Mouse (Mus musculus) intestine, postnatal 0 days (tissue): ENCODE data around the gene Colq. TPM values are rescaled to one million over a fixed set of nuclear protein-coding genes. Genes with fewer than 3 reads are reported as not detected.

Experiments used
- ATAC-seq: fragments of 200-750 bp; cut with Nextera tagmentation; 2 replicates; pipeline ENCODE4 v1.8.0; 2017; ENCODE audit warnings: mild to moderate bottlenecking, moderate TSS enrichment, moderate library complexity
- H3K27ac ChIP-seq: fragments of 300-500 bp; sonication (generic); 2 replicates; pipeline ENCODE4 v1.5.1; 2014; ENCODE audit warnings: mild to moderate bottlenecking, low read depth, low read length, moderate library complexity
- H3K27me3 ChIP-seq: fragments of 300-500 bp; sonication (generic); replicated peaks from 2 replicates; pipeline ENCODE4 v1.6.1; 2014; ENCODE audit warnings: low read length, mixed read lengths; ENCODE audit not compliant: control insufficient read depth, insufficient read depth
- H3K36me3 ChIP-seq: fragments of 300-500 bp; sonication (generic); 2 replicates; pipeline ENCODE4 v1.6.1; 2014; ENCODE audit warnings: mild to moderate bottlenecking, moderate library complexity; ENCODE audit not compliant: control insufficient read depth, insufficient read depth
- H3K4me1 ChIP-seq: fragments of 300-500 bp; sonication (generic); replicated peaks from 2 replicates; pipeline ENCODE4 v1.6.1; 2014; ENCODE audit warnings: antibody characterized with exemption, low read length, mixed read lengths; ENCODE audit not compliant: control insufficient read depth, insufficient read depth
- H3K4me2 ChIP-seq: fragments of 300-500 bp; sonication (generic); replicated peaks from 2 replicates; pipeline ENCODE4 v1.6.1; 2014; ENCODE audit warnings: low read depth, mild to moderate bottlenecking, moderate library complexity
- H3K4me3 ChIP-seq: fragments of 300-500 bp; sonication (generic); 2 replicates; pipeline ENCODE4 v1.5.1; 2014; ENCODE audit warnings: low read depth, low read length
- H3K9ac ChIP-seq: fragments of 300-500 bp; sonication (generic); 2 replicates; pipeline ENCODE4 v1.6.1; 2014; ENCODE audit warnings: mild to moderate bottlenecking, low read depth, low read length
- H3K9me3 ChIP-seq: fragments of 300-500 bp; sonication (generic); 2 replicates; pipeline ENCODE4 v1.6.1; 2016; ENCODE audit warnings: mixed run types; ENCODE audit not compliant: control insufficient read depth
- CTCF ChIP-seq: sonication (generic); IDR thresholded peaks from 2 replicates; pipeline ENCODE4 v1.5.1; 2016; ENCODE audit warnings: low read depth, mild to moderate bottlenecking, control low read depth, antibody characterized with exemption, moderate library complexity
- WGBS: fragments of 180-500 bp; shearing (Covaris S2); extraction: QIAGEN DNeasy Blood & Tissue Kit; methylation state at CpG from one replicate; pipeline ENCODE4 v1.1.7; 2014; 5-methylcytosine and 5-hydroxymethylcytosine counted together
- polyA plus RNA-seq: library from polyadenylated mRNA; unstranded; fragments of >200 nt; fragmentation: Nextera tagmentation; extraction: Ambion mirVana; gene quantifications from 2 replicates; pipeline ENCODE4 v1.2.1, GENCODE M21; 2015

Gene Colq
- polyA plus RNA-seq, 1 experiment from 2014 or later = 0.66 TPM

GRCm38 (mm10) chr14:31521318-31521717 is 69.8 kb downstream of the Colq start:
- no peak overlapping the region for H3K9ac ChIP-seq
- 72% methylated on average over 2 of the region's 2 CpGs for WGBS

GRCm38 (mm10) chr14:31519165-31519564 is 72.0 kb downstream of the Colq start:
- Histone ChIP-seq H3K36me3 (no peaks in the 10 kb centered on the region), H3K27ac (no peak overlapping the region), H3K4me3 (no peak overlapping the region), H3K9ac (0 out of 2 replicates have a peak overlapping the region, but pooled peaks have one; percentile 8), H3K9me3 (no peaks in the 10 kb centered on the region), H3K4me1 (no peaks in the 10 kb centered on the region), H3K4me2 (peak overlapping the region; percentile 60), H3K27me3 (no peaks in the 10 kb centered on the region)
- peak; percentile 89 for TF ChIP-seq CTCF
- 16% methylated on average over 3 of the region's 3 CpGs for WGBS
- ATAC-seq = peak; percentile 82

More at GRCm38 (mm10) chr14:31521318-31521717, 69.8 kb downstream of the Colq start:
- no peak for TF ChIP-seq CTCF
- H3K27ac ChIP-seq = no peak overlapping the region
- no peaks in the 10 kb centered on the region for H3K4me1 ChIP-seq
- ATAC-seq = no peak
- no peaks in the 10 kb centered on the region for H3K27me3 ChIP-seq
- H3K9me3 ChIP-seq = no peaks in the 10 kb centered on the region
- H3K4me2 ChIP-seq = no peak overlapping the region
- no peak overlapping the region for H3K4me3 ChIP-seq
- no peaks in the 10 kb centered on the region for H3K36me3 ChIP-seq

GRCm38 (mm10) chr14:31515895-31516294 is 75.2 kb downstream of the Colq start:
- Histone ChIP-seq H3K9me3 (no peaks in the 10 kb centered on the region), H3K9ac (no peak overlapping the region), H3K27ac (no peak overlapping the region), H3K36me3 (no peaks in the 10 kb centered on the region), H3K4me3 (no peak overlapping the region), H3K4me2 (no peak overlapping the region), H3K27me3 (no peaks in the 10 kb centered on the region), H3K4me1 (no peaks in the 10 kb centered on the region)
- no peak for TF ChIP-seq CTCF
- no peak for ATAC-seq
- 91% methylated on average over 2 of the region's 2 CpGs for WGBS

GRCm38 (mm10) chr14:31510322-31510721 is 80.8 kb downstream of the Colq start:
- Histone ChIP-seq H3K36me3 (peaks cover 41% of the 10 kb centered on the region), H3K4me3 (no peak overlapping the region), H3K4me2 (no peak overlapping the region), H3K4me1 (no peaks in the 10 kb centered on the region), H3K27ac (no peak overlapping the region), H3K9me3 (no peaks in the 10 kb centered on the region), H3K27me3 (no peaks in the 10 kb centered on the region), H3K9ac (no peak overlapping the region)
- no peak for TF ChIP-seq CTCF
- 91% methylated on average over 3 of the region's 3 CpGs for WGBS
- no peak for ATAC-seq

- H3K27me3 ChIP-seq = no peaks in the 10 kb centered on the region
- H3K4me2 ChIP-seq = no peak overlapping the region
- no peak for TF ChIP-seq CTCF
- no peak overlapping the region for H3K27ac ChIP-seq
- 100% methylated on average over 2 of the region's 2 CpGs for WGBS
- no peak for ATAC-seq
- no peak overlapping the region for H3K4me3 ChIP-seq
- H3K9me3 ChIP-seq = no peaks in the 10 kb centered on the region
- H3K4me1 ChIP-seq = no peaks in the 10 kb centered on the region
- H3K9ac ChIP-seq = no peak overlapping the region
- peaks cover 44% of the 10 kb centered on the region for H3K36me3 ChIP-seq
These were observed 81.2 kb downstream of the Colq start for GRCm38 (mm10) chr14:31509911-31510310.

GRCm38 (mm10) chr14:31506456-31506855 is 84.7 kb downstream of the Colq start:
- Histone ChIP-seq H3K27me3 (no peaks in the 10 kb centered on the region), H3K9ac (no peak overlapping the region), H3K9me3 (no peaks in the 10 kb centered on the region), H3K36me3 (peaks cover 74% of the 10 kb centered on the region), H3K4me2 (no peak overlapping the region), H3K27ac (no peak overlapping the region), H3K4me3 (no peak overlapping the region), H3K4me1 (no peaks in the 10 kb centered on the region)
- 95% methylated on average over 6 of the region's 6 CpGs for WGBS
- TF ChIP-seq CTCF = no peak
- ATAC-seq = no peak

DNA sequence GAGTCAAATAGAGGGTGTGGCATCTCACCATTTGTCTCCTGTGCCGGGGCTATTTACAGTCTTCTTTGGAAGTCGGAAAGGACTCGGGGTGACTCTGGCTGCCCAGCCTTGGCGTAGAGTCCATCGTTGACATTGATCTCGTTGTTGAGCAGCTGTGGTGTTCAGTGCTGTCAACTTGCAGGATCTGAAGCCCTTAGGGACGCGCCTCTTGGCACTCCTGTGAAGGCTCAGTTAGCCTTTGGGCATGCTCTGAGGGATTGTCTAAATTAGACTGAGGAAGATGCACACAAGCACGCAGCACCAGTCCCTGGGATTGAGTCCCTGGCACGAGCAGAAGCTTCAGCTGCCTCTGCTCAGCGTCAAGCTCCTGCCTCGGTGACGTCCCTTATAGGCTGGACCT is 87.7 kb downstream of the Colq start:
- peaks cover 78% of the 10 kb centered on the region for H3K36me3 ChIP-seq
- H3K9ac ChIP-seq = no peak overlapping the region
- TF ChIP-seq CTCF = no peak
- WGBS = 84% methylated on average over 13 of the region's 13 CpGs
- H3K27ac ChIP-seq = no peak overlapping the region
- no peak for ATAC-seq
- H3K4me3 ChIP-seq = no peak overlapping the region
- H3K4me2 ChIP-seq = no peak overlapping the region
- no peaks in the 10 kb centered on the region for H3K4me1 ChIP-seq
- no peaks in the 10 kb centered on the region for H3K27me3 ChIP-seq
- H3K9me3 ChIP-seq = no peaks in the 10 kb centered on the region
